ENCODE assay signal across 24 mouse cellular contexts in genomic region chr5:131319141-131319540, GRCm38 (mm10). TPM values are rescaled to one million over a fixed set of nuclear protein-coding genes. Genes with fewer than 3 reads are reported as not detected.
DNase-seq lines count a peak whose midpoint lies in the region; ATAC-seq and TF ChIP-seq lines count a peak whose summit lies in the region.
"Had no signal": no experiment of that assay in that cellular context is flagged by ENCODE, and none has a peak within 500 bp of the region (broad histone marks: within the 10 kb centered on the region; RNA-seq: fewer than 3 reads in every experiment).

No protein-coding gene starts in this region.

- H3K4me1 ChIP-seq in heart, adult 2 months (ENCODE audit: control insufficient read depth, insufficient read depth, low read length), result no peaks in the 10 kb centered on the region
- peaks cover 11% of the 10 kb centered on the region; the same call in 1 of the 2 replicates for H3K4me1 ChIP-seq in kidney, embryonic 15.5 days
- 0 out of 2 replicates have a peak, but pooled peaks cover 4% of the 10 kb centered on the region for H3K4me1 ChIP-seq in neural tube, embryonic 13.5 days (replicated peaks)
- H3K4me1 ChIP-seq: embryonic facial prominence, embryonic 12.5 days; embryonic facial prominence, embryonic 15.5 days; heart, embryonic 10.5 days; heart, embryonic 13.5 days; hindbrain, embryonic 15.5 days had no signal

- no peaks in the 10 kb centered on the region for H3K9me3 ChIP-seq in kidney, embryonic 15.5 days (replicated peaks)
- no peaks in the 10 kb centered on the region for H3K9me3 ChIP-seq in neural tube, embryonic 13.5 days
- H3K9me3 ChIP-seq: embryonic facial prominence, embryonic 12.5 days; embryonic facial prominence, embryonic 15.5 days; heart, embryonic 10.5 days; hindbrain, embryonic 15.5 days had no signal

- peak; percentile 59 for DNase-seq in heart, adult 11 months
- no peak for DNase-seq in heart, adult 2 months
- no peak for DNase-seq in kidney, postnatal 36 days
- no peak for DNase-seq in neural tube, embryonic 10.5 days (ENCODE audit: extremely low spot score, low spot score)
- DNase-seq: adrenal gland, postnatal 10 days; cerebellum, adult 11 months; cerebellum, adult 2 months; cerebellum, adult 9-11 months; cerebellum, postnatal 25 days; forebrain, postnatal 0 days; gastrocnemius, adult 2 months; gastrocnemius, postnatal 14 days; heart, adult 18-20 months; heart, postnatal 14 days; heart, postnatal 4 days had no signal

- H3K79me2 ChIP-seq in heart, adult 2 months (replicated peaks; ENCODE audit: control insufficient read depth, insufficient read depth, low read length), result no peaks in the 10 kb centered on the region

- H3K27me3 ChIP-seq in heart, adult 2 months (ENCODE audit: control insufficient read depth, insufficient read depth, low read length), result no peaks in the 10 kb centered on the region
- H3K27me3 ChIP-seq in kidney, embryonic 15.5 days, result no peaks in the 10 kb centered on the region
- H3K27me3 ChIP-seq in neural tube, embryonic 13.5 days, result no peaks in the 10 kb centered on the region
- H3K27me3 ChIP-seq: embryonic facial prominence, embryonic 12.5 days; embryonic facial prominence, embryonic 15.5 days; heart, embryonic 13.5 days; hindbrain, embryonic 15.5 days had no signal

- H3K36me3 ChIP-seq in heart, adult 2 months (ENCODE audit: control insufficient read depth, insufficient read depth, low read length), result no peaks in the 10 kb centered on the region
- no peaks in the 10 kb centered on the region for H3K36me3 ChIP-seq in kidney, embryonic 15.5 days
- no peaks in the 10 kb centered on the region for H3K36me3 ChIP-seq in neural tube, embryonic 13.5 days
- H3K36me3 ChIP-seq: embryonic facial prominence, embryonic 12.5 days; embryonic facial prominence, embryonic 15.5 days; heart, embryonic 10.5 days; heart, embryonic 13.5 days; hindbrain, embryonic 15.5 days had no signal

- H3K4me3 ChIP-seq in heart, adult 2 months, result no peak overlapping the region
- H3K4me3 ChIP-seq in kidney, embryonic 15.5 days (replicated peaks), result no peak overlapping the region
- no peak overlapping the region for H3K4me3 ChIP-seq in neural tube, embryonic 13.5 days
- H3K4me3 ChIP-seq: embryonic facial prominence, embryonic 12.5 days; embryonic facial prominence, embryonic 15.5 days; gastrocnemius, adult 2 months; heart, embryonic 10.5 days; heart, embryonic 13.5 days; hindbrain, embryonic 15.5 days had no signal

- no peak for TF ChIP-seq EP300 in heart, adult 2 months (IDR thresholded peaks at IDR 0.05; ENCODE audit: insufficient read depth, low read depth, low read length)

- no peak overlapping the region for H3K27ac ChIP-seq in heart, adult 2 months
- no peak overlapping the region for H3K27ac ChIP-seq in kidney, embryonic 15.5 days
- H3K27ac ChIP-seq in neural tube, embryonic 13.5 days (replicated peaks), result peak overlapping the region; percentile 52; the same call in 1 of the 2 replicates
- H3K27ac ChIP-seq: embryonic facial prominence, embryonic 12.5 days; embryonic facial prominence, embryonic 15.5 days; gastrocnemius, adult 2 months; heart, embryonic 10.5 days; heart, embryonic 13.5 days had no signal

- WGBS in heart, adult 2 months, result 66% methylated on average over 2 of the region's 2 CpGs
- 21% methylated on average over 2 of the region's 2 CpGs for WGBS in kidney, embryonic 15.5 days
- WGBS in neural tube, embryonic 13.5 days, result 52% methylated on average over 2 of the region's 2 CpGs

- peak; percentile 85 for ATAC-seq in kidney, embryonic 15.5 days (replicated peaks; ENCODE audit: low FRiP score)
- no peak for ATAC-seq in neural tube, embryonic 13.5 days (ENCODE audit: low read depth)
- ATAC-seq: forebrain, embryonic 14.5 days; forebrain, postnatal 0 days had no signal

- intact Hi-C loops in heart, adult 2 months (cut with DNase I), result no loop called here

- no peak for TF ChIP-seq CTCF in heart, adult 2 months (IDR thresholded peaks at IDR 0.05)

- no peak overlapping the region for H3K4me2 ChIP-seq in kidney, embryonic 15.5 days
- H3K4me2 ChIP-seq in neural tube, embryonic 13.5 days, result no peak overlapping the region
- H3K4me2 ChIP-seq: embryonic facial prominence, embryonic 12.5 days; embryonic facial prominence, embryonic 15.5 days; heart, embryonic 13.5 days; hindbrain, embryonic 15.5 days had no signal

- H3K9ac ChIP-seq in heart, adult 2 months (ENCODE audit: low read depth, low read length), result no peak overlapping the region
- H3K9ac ChIP-seq in kidney, embryonic 15.5 days, result no peak overlapping the region
- H3K9ac ChIP-seq in neural tube, embryonic 13.5 days, result no peak overlapping the region
- H3K9ac ChIP-seq: embryonic facial prominence, embryonic 12.5 days; embryonic facial prominence, embryonic 15.5 days; forebrain, postnatal 0 days; heart, embryonic 13.5 days; hindbrain, embryonic 15.5 days had no signal

- no peak for TF ChIP-seq POLR2A in heart, adult 2 months (IDR thresholded peaks at IDR 0.05; ENCODE audit: insufficient read depth, low read depth, low read length)

RNA-seq across cellular contexts. Expression of gene Galnt17, which starts 10.8 kb away (rescaled TPM):
- total RNA-seq in heart, adult 2 months (2021), result 1 to 10 TPM; 3.8 to 4.6 TPM
- polyA plus RNA-seq in heart, adult 2 months (2012; rRNA removed), result 2.0 and 3.4 TPM in 2 replicates
- 1.8 and 2.7 TPM in 2 replicates for polyA plus RNA-seq in kidney, embryonic 15.5 days (2015; fragmentation: Nextera tagmentation; extraction: Ambion mirVana)
- polyA plus RNA-seq in neural tube, embryonic 13.5 days (2015; fragmentation: Nextera tagmentation; extraction: Ambion mirVana), result 9.6 and 10.7 TPM in 2 replicates
- total RNA-seq: common myeloid progenitor, adult 5-6 weeks had no signal
